Mouse (Mus musculus) heart, postnatal 10 days (tissue): ENCODE measurements around the gene Gm17482. TPM values are rescaled to one million over a fixed set of nuclear protein-coding genes. Genes with fewer than 3 reads are reported as not detected.

Experiments used
- DNase-seq, 2 experiments: peaks; one replicate each; pipeline ENCODE4 v3.0.0; 2021
- intact Hi-C: fragments of 180-260 bp; cut with DNase I; formaldehyde crosslinking; loops from one replicate; pipeline ENCODE4 v1.15.1; 2025
- total RNA-seq, 2 experiments: library from RNA; stranded (reverse); gene quantifications; 2 replicates each; pipeline ENCODE4 v1.2.3; 2021

Gm17482 gene
- total RNA-seq, 2 experiments from 2014 or later: not detected

DNA sequence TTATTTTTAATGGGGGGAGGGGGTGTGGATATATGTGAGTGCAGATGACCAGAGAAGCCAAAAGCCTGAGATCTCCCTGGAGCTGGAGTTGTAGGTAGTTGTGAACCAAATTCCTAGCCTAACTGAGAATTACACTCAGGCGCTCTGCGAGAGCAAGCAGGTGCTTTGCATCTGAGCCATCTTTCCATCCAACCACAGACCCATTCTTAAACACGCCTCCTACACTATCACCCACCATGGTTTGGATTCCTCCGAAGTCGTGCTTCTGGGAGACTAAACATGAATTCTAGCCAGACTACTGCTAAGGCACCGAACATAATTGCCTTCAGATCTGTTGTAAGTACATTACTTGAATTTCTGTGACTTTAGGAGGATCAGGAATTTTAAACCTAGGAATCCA lies 59.3 kb downstream of the Gm17482 start:
- intact Hi-C loops: no loop called here
- no peak for DNase-seq

DNA sequence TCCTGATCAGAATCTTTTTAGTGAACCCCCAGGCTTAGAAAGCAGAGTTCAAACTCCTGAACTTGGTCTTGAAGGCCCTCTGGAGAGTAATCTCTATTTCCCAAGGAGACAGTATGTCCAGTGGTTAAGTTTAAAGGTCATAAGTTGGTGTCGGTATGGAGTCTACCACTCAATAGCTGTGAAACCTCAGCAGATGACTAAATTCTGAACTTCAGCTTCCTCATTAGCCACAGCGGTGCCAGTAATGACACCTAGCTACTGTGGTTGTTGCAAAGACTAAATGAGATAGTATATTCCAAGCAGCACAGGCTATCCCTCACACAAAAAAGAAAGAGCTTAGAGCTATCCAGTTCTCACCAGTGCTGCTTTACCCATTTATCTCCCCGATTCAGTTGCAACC lies 61.1 kb downstream of the Gm17482 start:
- intact Hi-C loops: no loop called here

GRCm38 (mm10) chr6:115290561-115290960 lies 63.4 kb downstream of the Gm17482 start:
- DNase-seq: no peak
- intact Hi-C loops: no loop called here

More for the DNA sequence above, 61.1 kb downstream of the Gm17482 start:
- no peak for DNase-seq

- no peak for DNase-seq
- intact Hi-C loops: no loop called here
Measured at GRCm38 (mm10) chr6:115291068-115291467, 63.9 kb downstream of the Gm17482 start.

DNA sequence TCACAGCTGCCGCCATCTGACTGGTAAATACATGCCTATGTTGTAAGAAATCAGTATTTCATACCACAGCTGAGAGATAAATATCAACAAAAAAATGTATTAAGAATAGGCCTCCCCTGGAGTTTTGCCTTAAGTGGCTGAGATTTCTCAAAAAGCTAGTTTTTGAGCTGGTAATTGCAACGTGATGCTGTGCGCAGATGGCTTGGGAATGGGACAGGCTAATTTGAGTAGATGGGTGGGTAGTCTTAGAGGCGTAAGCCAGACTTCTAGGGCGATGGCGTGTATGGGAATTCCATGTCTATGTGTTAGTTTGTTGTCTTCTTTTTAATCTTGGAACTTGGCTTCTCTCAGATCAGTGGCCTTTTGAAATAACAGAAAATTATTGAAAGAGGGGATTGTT lies 64.7 kb downstream of the Gm17482 start:
- DNase-seq: no peak
- intact Hi-C loops: no loop called here

GRCm38 (mm10) chr6:115292621-115293020 lies 65.5 kb downstream of the Gm17482 start:
- DNase-seq: no peak
- intact Hi-C loops: no loop called here

- intact Hi-C loops: no loop called here
- no peak for DNase-seq
Measured at GRCm38 (mm10) chr6:115293877-115294276, 66.7 kb downstream of the Gm17482 start.

GRCm38 (mm10) chr6:115307134-115307533 lies 80.0 kb downstream of the Gm17482 start:
- DNase-seq: no peak
- intact Hi-C loops: no loop called here

Other genes starting within 250 kb of the Gm17482 start
- gene Tamm41, start 189.5 kb upstream of the Gm17482 start, total RNA-seq: 10 to 100 TPM; 18.1 to 19.5 TPM
- gene Syn2, start 92.4 kb upstream of the Gm17482 start, total RNA-seq: 1 to 10 TPM; 4.7 to 4.8 TPM
- gene Timp4, start 24.9 kb downstream of the Gm17482 start, total RNA-seq: 10 to 100 TPM in 1 of 2 experiments, 1 to 10 TPM in 1; 3.8 to 28.3 TPM
- gene Pparg, start 133.6 kb downstream of the Gm17482 start, total RNA-seq: 10 to 100 TPM; 13.9 to 32.2 TPM